Mouse (Mus musculus) MEL (cell line): ENCODE results near the gene Stxbp1. TPM values are rescaled to one million over a fixed set of nuclear protein-coding genes. Genes with fewer than 3 reads are reported as not detected.

Source experiments
- DNase-seq: peaks from one replicate; pipeline ENCODE4 v3.0.0; 2011; ENCODE audit warnings: low read depth, low spot score
- H3K27ac ChIP-seq: 2 replicates; pipeline ENCODE4 v1.5.1; 2012; ENCODE audit warnings: low read depth, mild to moderate bottlenecking, control low read depth, low read length, moderate library complexity; ENCODE audit not compliant: control insufficient read depth
- H3K27me3 ChIP-seq, 2 experiments: fragments of 150-350 bp in 1 of 2; sonication (generic) in 1 of 2; 2 replicates each; pipeline ENCODE4 v1.6.1; 2012; ENCODE audit warnings: low read length in 2 of 2, mild to moderate bottlenecking in 2 of 2, improper control_type of control experiment in 1 of 2, moderate library complexity in 1 of 2; ENCODE audit not compliant: insufficient read depth in 2 of 2, control insufficient read depth in 1 of 2
- H3K36me3 ChIP-seq, 2 experiments: 2 replicates each; pipeline ENCODE4 v1.6.1; 2012 to 2014; ENCODE audit warnings: low read length in 2 of 2, improper control_type of control experiment in 1 of 2, inconsistent platforms in 1 of 2, mild to moderate bottlenecking in 1 of 2; ENCODE audit not compliant: insufficient read depth in 2 of 2, control insufficient read depth in 1 of 2
- H3K4me1 ChIP-seq, 2 experiments: fragments of 150-350 bp in 1 of 2; sonication (generic) in 1 of 2; 2 replicates each; pipeline ENCODE4 v1.6.1; 2012; ENCODE audit warnings: low read length in 2 of 2, improper control_type of control experiment in 1 of 2, mild to moderate bottlenecking in 1 of 2; ENCODE audit not compliant: insufficient read depth in 2 of 2, control insufficient read depth in 1 of 2
- H3K4me3 ChIP-seq, 2 experiments: fragments of 150-350 bp in 1 of 2; sonication (generic) in 1 of 2; 2 replicates each; pipeline ENCODE4 v1.5.1; 2012; ENCODE audit warnings: low read depth in 2 of 2, low read length in 2 of 2, mild to moderate bottlenecking in 2 of 2, moderate library complexity in 2 of 2, control low read depth in 1 of 2, improper control_type of control experiment in 1 of 2; ENCODE audit not compliant: control insufficient read depth in 1 of 2, insufficient read depth in 1 of 2
- H3K79me2 ChIP-seq: 2 replicates; pipeline ENCODE4 v1.6.1; 2012; ENCODE audit warnings: mild to moderate bottlenecking, low read length, moderate library complexity; ENCODE audit not compliant: control insufficient read depth, poor library complexity, insufficient read depth
- H3K9ac ChIP-seq: 2 replicates; pipeline ENCODE4 v1.6.1; 2012; ENCODE audit warnings: low read depth, mild to moderate bottlenecking, control low read depth, low read length, moderate library complexity; ENCODE audit not compliant: control insufficient read depth, poor library complexity, severe bottlenecking
- H3K9me3 ChIP-seq: fragments of 150-350 bp; sonication (generic); replicated peaks from 2 replicates; pipeline ENCODE4 v1.6.1; 2012; ENCODE audit warnings: mild to moderate bottlenecking, low read length, improper control_type of control experiment, moderate library complexity; ENCODE audit not compliant: insufficient read depth
- BHLHE40 ChIP-seq: IDR thresholded peaks from 2 replicates; pipeline ENCODE4 v1.6.1; 2012; ENCODE audit warnings: low read depth, mild to moderate bottlenecking, inconsistent platforms, low read length, improper control_type of control experiment, borderline replicate concordance
- CHD1 ChIP-seq: IDR thresholded peaks from 2 replicates; pipeline ENCODE4 v1.6.1; 2012; ENCODE audit warnings: low read depth, mild to moderate bottlenecking, inconsistent platforms, low read length, improper control_type of control experiment
- CHD2 ChIP-seq: IDR thresholded peaks from 2 replicates; pipeline ENCODE4 v1.6.1; 2011; ENCODE audit warnings: low read length, improper control_type of control experiment
- E2F4 ChIP-seq: IDR thresholded peaks from 2 replicates; pipeline ENCODE4 v1.6.1; 2011; ENCODE audit warnings: low read depth, low read length, improper control_type of control experiment, borderline replicate concordance
- ETS1 ChIP-seq: IDR thresholded peaks from 2 replicates; pipeline ENCODE4 v1.6.1; 2012; ENCODE audit warnings: low read depth, mild to moderate bottlenecking, inconsistent platforms, low read length, improper control_type of control experiment, moderate library complexity
- HCFC1 ChIP-seq: IDR thresholded peaks from 2 replicates; pipeline ENCODE4 v1.6.1; 2012; ENCODE audit warnings: low read depth, mild to moderate bottlenecking, inconsistent platforms, low read length, improper control_type of control experiment, moderate library complexity
- JUND ChIP-seq: IDR thresholded peaks from 2 replicates; pipeline ENCODE4 v1.6.1; 2011; ENCODE audit warnings: low read depth, mild to moderate bottlenecking, improper control_type of control experiment, low read length
- KAT2A ChIP-seq: conservative IDR thresholded peaks from 2 replicates; pipeline ENCODE4 v1.6.1; 2012; ENCODE audit warnings: low read depth, low read length, improper control_type of control experiment, inconsistent platforms
- MAZ ChIP-seq: IDR thresholded peaks from 2 replicates; pipeline ENCODE4 v1.6.1; 2012; ENCODE audit warnings: low read depth, mild to moderate bottlenecking, inconsistent platforms, low read length, improper control_type of control experiment
- MEF2A ChIP-seq: IDR thresholded peaks from 2 replicates; pipeline ENCODE4 v1.6.1; 2014; ENCODE audit warnings: low read depth, mild to moderate bottlenecking, inconsistent platforms, low read length, improper control_type of control experiment; ENCODE audit not compliant: poor library complexity, insufficient replicate concordance, severe bottlenecking; ENCODE audit errors: extremely low read depth
- MXI1 ChIP-seq: IDR thresholded peaks from 2 replicates; pipeline ENCODE4 v1.6.1; 2011; ENCODE audit warnings: mild to moderate bottlenecking, low read depth, low read length, improper control_type of control experiment
- MYB ChIP-seq: IDR thresholded peaks from 2 replicates; pipeline ENCODE4 v1.6.1; 2011; ENCODE audit warnings: mild to moderate bottlenecking, low read depth, low read length, improper control_type of control experiment
- NELFE ChIP-seq: IDR thresholded peaks from 2 replicates; pipeline ENCODE4 v1.6.1; 2011; ENCODE audit warnings: low read depth, low read length, improper control_type of control experiment
- POLR2AphosphoS5 ChIP-seq: IDR thresholded peaks from 2 replicates; pipeline ENCODE4 v1.6.1; 2012; ENCODE audit warnings: low read depth, borderline replicate concordance, mild to moderate bottlenecking, inconsistent platforms, low read length, moderate library complexity, mixed read lengths
- RAD21 ChIP-seq: IDR thresholded peaks from 2 replicates; pipeline ENCODE4 v1.6.1; 2011; ENCODE audit warnings: mild to moderate bottlenecking, low read depth, low read length, improper control_type of control experiment
- SMC3 ChIP-seq: IDR thresholded peaks from 2 replicates; pipeline ENCODE4 v1.6.1; 2011; ENCODE audit warnings: low read depth, low read length, improper control_type of control experiment
- TAL1 ChIP-seq: IDR thresholded peaks from 2 replicates; pipeline ENCODE4 v1.6.1; 2012; ENCODE audit warnings: mild to moderate bottlenecking, inconsistent platforms, low read length, moderate library complexity, mixed read lengths
- TCF12 ChIP-seq: IDR thresholded peaks from 2 replicates; pipeline ENCODE4 v1.6.1; 2014; ENCODE audit warnings: low read depth, mild to moderate bottlenecking, inconsistent platforms, low read length, improper control_type of control experiment, moderate library complexity
- USF1 ChIP-seq: IDR thresholded peaks from 2 replicates; pipeline ENCODE4 v1.6.1; 2014; ENCODE audit warnings: low read depth, mild to moderate bottlenecking, inconsistent platforms, low read length, improper control_type of control experiment, moderate library complexity
- USF2 ChIP-seq, 2 experiments: IDR thresholded peaks; 2 replicates each; pipeline ENCODE4 v1.6.1; 2011 to 2012; ENCODE audit warnings: improper control_type of control experiment in 2 of 2, low read length in 2 of 2, borderline replicate concordance in 1 of 2, inconsistent platforms in 1 of 2, low read depth in 1 of 2, mild to moderate bottlenecking in 1 of 2; ENCODE audit not compliant: insufficient read depth in 1 of 2
- ZC3H11A ChIP-seq: IDR thresholded peaks from 2 replicates; pipeline ENCODE4 v1.6.1; 2012; ENCODE audit warnings: low read depth, mild to moderate bottlenecking, inconsistent platforms, low read length, improper control_type of control experiment
- ZKSCAN1 ChIP-seq: IDR thresholded peaks from 2 replicates; pipeline ENCODE4 v1.6.1; 2012; ENCODE audit warnings: low read depth, mild to moderate bottlenecking, inconsistent platforms, low read length, improper control_type of control experiment, moderate library complexity
- ZNF384 ChIP-seq: IDR thresholded peaks from 2 replicates; pipeline ENCODE4 v1.6.1; 2012; ENCODE audit warnings: low read depth, mild to moderate bottlenecking, inconsistent platforms, low read length, improper control_type of control experiment
- polyA plus RNA-seq, 2 experiments: library from polyadenylated mRNA; stranded (reverse) in 1 of 2; unstranded in 1 of 2; fragments of >175 nt in 1 of 2; fragments of >200 nt in 1 of 2; gene quantifications; 2 replicates each; pipeline versions ENCODE4 v1.2.1 to v1.2.4; 2012; ENCODE audit warnings: low replicate concordance in 2 of 2, low read depth in 1 of 2; ENCODE audit not compliant: insufficient read length in 2 of 2, insufficient read depth in 1 of 2, missing spikeins in 1 of 2
- total RNA-seq: library from RNA; depleted of rRNA; stranded (reverse); fragments of 300-350 nt; gene quantifications from 2 replicates; pipeline ENCODE4 v1.2.3, GENCODE M21; 2012

Gene Stxbp1
- total and polyA plus RNA-seq, 3 experiments = 7.1 to 33.2 TPM; not detected in 1

GRCm38 (mm10) chr2:32877761-32878393 is 30.8 kb upstream of the Stxbp1 start:
- TF ChIP-seq ZNF384 (peak; percentile 57), TAL1 (no peak)
- no peak overlapping the region for H3K27ac ChIP-seq
- H3K9ac ChIP-seq = no peak overlapping the region
- peaks cover 0 to 14% of the 10 kb centered on the region in 2 experiments; a peak in 2 of 4 replicates for H3K36me3 ChIP-seq
- DNase-seq = no peak
- H3K4me1 ChIP-seq = peaks cover 8 to 37% of the 10 kb centered on the region in 2 experiments
- no peaks in the 10 kb centered on the region for H3K9me3 ChIP-seq
- peak overlapping the region in 1 of 2 experiments; percentile 98; a peak in 1 of 4 replicates for H3K4me3 ChIP-seq
- H3K27me3 ChIP-seq = no peaks in the 10 kb centered on the region
- no peaks in the 10 kb centered on the region; the same call in 1 of the 2 replicates for H3K79me2 ChIP-seq

- Histone ChIP-seq H3K27me3 (no peaks in the 10 kb centered on the region), H3K4me1 (peaks cover 8 to 35% of the 10 kb centered on the region in 2 experiments), H3K27ac (no peak overlapping the region), H3K4me3 (peak overlapping the region; percentile 65 to 98; a peak in 3 of 4 replicates), H3K36me3 (peaks cover 0 to 14% of the 10 kb centered on the region in 2 experiments; a peak in 2 of 4 replicates), H3K9me3 (no peaks in the 10 kb centered on the region), H3K79me2 (no peaks in the 10 kb centered on the region; the same call in 1 of the 2 replicates), H3K9ac (peak overlapping the region; percentile 62)
- DNase-seq = peak; percentile 35
- TF ChIP-seq NELFE (no peak), KAT2A (no peak), CHD2 (no peak), E2F4 (no peak), HCFC1 (no peak), USF2 (IDR thresholded peaks at IDR 0.05; ENCODE audit: borderline replicate concordance in 1 of 2, insufficient read depth in 1 of 2, low read depth in 1 of 2, low read length in 2 of 2) (no peak), SMC3 (no peak), MAZ (no peak), MYB (no peak)
Measured at GRCm38 (mm10) chr2:32877303-32877702, 30.3 kb upstream of the Stxbp1 start.

GRCm38 (mm10) chr2:32876490-32877302 is 29.7 kb upstream of the Stxbp1 start:
- no peak overlapping the region for H3K27ac ChIP-seq
- H3K4me1 ChIP-seq = peaks cover 8 to 30% of the 10 kb centered on the region in 2 experiments
- H3K79me2 ChIP-seq = no peaks in the 10 kb centered on the region; the same call in 1 of the 2 replicates
- no peaks in the 10 kb centered on the region for H3K27me3 ChIP-seq
- H3K9ac ChIP-seq = peak overlapping the region; percentile 62
- H3K36me3 ChIP-seq = peaks cover 0 to 7% of the 10 kb centered on the region in 2 experiments; a peak in 2 of 4 replicates
- DNase-seq = peak; percentile 54
- no peaks in the 10 kb centered on the region for H3K9me3 ChIP-seq
- peak overlapping the region; percentile 65 to 98 for H3K4me3 ChIP-seq
- peak; percentile 91 for TF ChIP-seq MXI1
- TF ChIP-seq TCF12 = no peak
- TF ChIP-seq CHD2 = no peak
- no peak for TF ChIP-seq KAT2A
- no peak for TF ChIP-seq ZC3H11A
- TF ChIP-seq JUND = no peak
- TF ChIP-seq CHD1 = no peak
- no peak for TF ChIP-seq RAD21
- no peak; the same call in 1 of the 2 replicates for TF ChIP-seq USF1
- TF ChIP-seq MEF2A = no peak
- TF ChIP-seq ZKSCAN1 = no peak
- TF ChIP-seq POLR2AphosphoS5 = no peak
- TF ChIP-seq BHLHE40 = no peak
- no peak for TF ChIP-seq ETS1
